Mouse (Mus musculus) neural tube, embryonic 11.5 days (tissue): ENCODE results near the gene Slc16a9. TPM values are rescaled to one million over a fixed set of nuclear protein-coding genes. Genes with fewer than 3 reads are reported as not detected.

Source experiments
- ATAC-seq: fragments of 200-750 bp; cut with Nextera tagmentation; 2 replicates; pipeline ENCODE4 v1.8.0; 2017; ENCODE audit warnings: moderate number of reproducible peaks, mild to moderate bottlenecking, moderate TSS enrichment, moderate library complexity; ENCODE audit not compliant: insufficient read depth, low FRiP score, low TSS enrichment
- DNase-seq: peaks from one replicate; pipeline ENCODE4 v3.0.0-alpha.2; 2015; ENCODE audit warnings: low spot score
- H3K27ac ChIP-seq: fragments of 300-500 bp; sonication (generic); 2 replicates; pipeline ENCODE4 v1.5.1; 2014; ENCODE audit warnings: low read depth, mild to moderate bottlenecking, low read length
- H3K27me3 ChIP-seq: fragments of 300-500 bp; sonication (generic); 2 replicates; pipeline ENCODE4 v1.6.1; 2014; ENCODE audit warnings: mild to moderate bottlenecking, low read length, mixed read lengths; ENCODE audit not compliant: control insufficient read depth, insufficient read depth
- H3K36me3 ChIP-seq: fragments of 300-500 bp; sonication (generic); 2 replicates; pipeline ENCODE4 v1.6.1; 2014; ENCODE audit warnings: mild to moderate bottlenecking, low read length, moderate library complexity, mixed read lengths; ENCODE audit not compliant: control insufficient read depth, insufficient read depth
- H3K4me1 ChIP-seq: fragments of 300-500 bp; sonication (generic); 2 replicates; pipeline ENCODE4 v1.6.1; 2014; ENCODE audit warnings: low read length, mixed read lengths; ENCODE audit not compliant: control insufficient read depth, insufficient read depth
- H3K4me2 ChIP-seq: fragments of 300-500 bp; sonication (generic); 2 replicates; pipeline ENCODE4 v1.6.1; 2014; ENCODE audit warnings: low read depth, mild to moderate bottlenecking, moderate library complexity
- H3K4me3 ChIP-seq: fragments of 300-500 bp; sonication (generic); 2 replicates; pipeline ENCODE4 v1.5.1; 2014; ENCODE audit warnings: low read depth, low read length
- H3K9ac ChIP-seq: fragments of 300-500 bp; sonication (generic); 2 replicates; pipeline ENCODE4 v1.6.1; 2014; ENCODE audit warnings: mild to moderate bottlenecking, low read length
- H3K9me3 ChIP-seq: fragments of 300-500 bp; sonication (generic); 2 replicates; pipeline ENCODE4 v1.6.1; 2016; ENCODE audit warnings: low read length; ENCODE audit not compliant: control insufficient read depth
- WGBS: fragments of 180-500 bp; shearing (Covaris S2); extraction: QIAGEN DNeasy Blood & Tissue Kit; methylation state at CpG from one replicate; pipeline ENCODE4 v1.1.7; 2014; 5-methylcytosine and 5-hydroxymethylcytosine counted together
- polyA plus RNA-seq: library from polyadenylated mRNA; unstranded; fragments of >200 nt; fragmentation: Nextera tagmentation; extraction: Ambion mirVana; gene quantifications from 2 replicates; pipeline ENCODE4 v1.2.1, GENCODE M21; 2014

Gene Slc16a9
- polyA plus RNA-seq = 0.68 and 0.69 TPM in 2 replicates

GRCm38 (mm10) chr10:70244921-70245558 lies at the start of gene Slc16a9:
TSS of gene Slc16a9 (plus strand) at chr10:70245100.
- H3K9me3 ChIP-seq = no peaks in the 10 kb centered on the region
- H3K4me2 ChIP-seq = peak within 1 kb of the TSS; percentile 96
- no peaks in the 10 kb centered on the region for H3K36me3 ChIP-seq
- H3K9ac ChIP-seq = peak within 1 kb of the TSS; percentile 65
- peak within 1 kb of the TSS; percentile 63 for H3K4me3 ChIP-seq
- no peaks in the 10 kb centered on the region for H3K4me1 ChIP-seq
- H3K27ac ChIP-seq = no peak within 1 kb of the TSS
- peak; percentile 83 for DNase-seq
- H3K27me3 ChIP-seq = peaks cover 25% of the 10 kb centered on the region
- WGBS = under 1% methylated on average over 53 of the region's 54 CpGs
- ATAC-seq = peak; percentile 81

- no peaks in the 10 kb centered on the region for H3K27me3 ChIP-seq
- H3K4me2 ChIP-seq = no peak overlapping the region
- no peak overlapping the region for H3K27ac ChIP-seq
- H3K36me3 ChIP-seq = no peaks in the 10 kb centered on the region; the same call in 1 of the 2 replicates
- no peaks in the 10 kb centered on the region for H3K4me1 ChIP-seq
- H3K9me3 ChIP-seq = no peaks in the 10 kb centered on the region
- DNase-seq (no peak), ATAC-seq (no peak)
- H3K9ac ChIP-seq = no peak overlapping the region
- 80% methylated on average over 7 of the region's 7 CpGs for WGBS
- no peak overlapping the region for H3K4me3 ChIP-seq
Observed at GRCm38 (mm10) chr10:70195279-70195678, 49.6 kb upstream of the Slc16a9 start.

- Histone ChIP-seq H3K27ac (no peak overlapping the region), H3K4me3 (no peak overlapping the region), H3K27me3 (no peaks in the 10 kb centered on the region), H3K4me2 (no peak overlapping the region), H3K9ac (no peak overlapping the region; the same call in 1 of the 2 replicates), H3K4me1 (no peaks in the 10 kb centered on the region), H3K36me3 (no peaks in the 10 kb centered on the region; the same call in 1 of the 2 replicates), H3K9me3 (no peaks in the 10 kb centered on the region)
- ATAC-seq (no peak), DNase-seq (peak; percentile 48)
- WGBS = 56% methylated on average over 7 of the region's 7 CpGs
Observed at GRCm38 (mm10) chr10:70195786-70196185, 49.1 kb upstream of the Slc16a9 start.

GRCm38 (mm10) chr10:70196666-70197065 lies 48.2 kb upstream of the Slc16a9 start:
- WGBS = 91% methylated on average over 6 of the region's 6 CpGs
- DNase-seq = no peak
- Histone ChIP-seq H3K27me3 (no peaks in the 10 kb centered on the region), H3K4me3 (no peak overlapping the region), H3K36me3 (no peaks in the 10 kb centered on the region; the same call in 1 of the 2 replicates), H3K4me1 (no peaks in the 10 kb centered on the region), H3K4me2 (no peak overlapping the region), H3K9ac (no peak overlapping the region), H3K9me3 (no peaks in the 10 kb centered on the region), H3K27ac (no peak overlapping the region)
- ATAC-seq = no peak

GRCm38 (mm10) chr10:70197601-70198000 lies 47.3 kb upstream of the Slc16a9 start:
- WGBS = 96% methylated on average over 2 of the region's 2 CpGs
- H3K36me3 ChIP-seq = no peaks in the 10 kb centered on the region; the same call in 1 of the 2 replicates
- no peak overlapping the region for H3K4me2 ChIP-seq
- no peak for ATAC-seq
- H3K27ac ChIP-seq = no peak overlapping the region
- H3K9me3 ChIP-seq = no peaks in the 10 kb centered on the region
- H3K27me3 ChIP-seq = no peaks in the 10 kb centered on the region
- no peak overlapping the region for H3K9ac ChIP-seq
- H3K4me1 ChIP-seq = no peaks in the 10 kb centered on the region
- no peak for DNase-seq
- H3K4me3 ChIP-seq = no peak overlapping the region

DNA sequence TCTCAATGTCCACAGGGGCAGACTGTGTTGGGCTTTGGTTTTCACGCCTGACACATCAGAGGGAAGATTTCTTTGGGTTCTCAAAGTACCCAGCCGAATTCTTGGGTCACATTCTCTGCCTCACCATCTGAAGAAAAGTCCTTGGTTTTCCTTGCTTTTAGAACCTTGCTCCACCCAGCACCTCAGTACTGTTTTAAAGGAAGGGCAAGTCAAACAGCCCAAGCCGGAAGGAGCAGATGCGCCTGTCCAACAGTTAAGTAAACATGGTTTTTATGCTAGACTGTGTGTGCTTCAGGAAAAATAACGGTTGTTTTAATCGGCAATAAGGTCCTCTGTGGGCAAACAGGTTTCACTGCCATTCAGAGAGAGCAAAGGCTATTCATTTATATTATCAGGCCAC lies 46.9 kb upstream of the Slc16a9 start:
- Histone ChIP-seq H3K27me3 (no peaks in the 10 kb centered on the region), H3K36me3 (no peaks in the 10 kb centered on the region; the same call in 1 of the 2 replicates), H3K9me3 (no peaks in the 10 kb centered on the region), H3K27ac (no peak overlapping the region), H3K9ac (no peak overlapping the region), H3K4me1 (no peaks in the 10 kb centered on the region), H3K4me2 (no peak overlapping the region), H3K4me3 (no peak overlapping the region)
- 74% methylated on average over 6 of the region's 6 CpGs for WGBS
- DNase-seq (no peak), ATAC-seq (no peak)

DNA sequence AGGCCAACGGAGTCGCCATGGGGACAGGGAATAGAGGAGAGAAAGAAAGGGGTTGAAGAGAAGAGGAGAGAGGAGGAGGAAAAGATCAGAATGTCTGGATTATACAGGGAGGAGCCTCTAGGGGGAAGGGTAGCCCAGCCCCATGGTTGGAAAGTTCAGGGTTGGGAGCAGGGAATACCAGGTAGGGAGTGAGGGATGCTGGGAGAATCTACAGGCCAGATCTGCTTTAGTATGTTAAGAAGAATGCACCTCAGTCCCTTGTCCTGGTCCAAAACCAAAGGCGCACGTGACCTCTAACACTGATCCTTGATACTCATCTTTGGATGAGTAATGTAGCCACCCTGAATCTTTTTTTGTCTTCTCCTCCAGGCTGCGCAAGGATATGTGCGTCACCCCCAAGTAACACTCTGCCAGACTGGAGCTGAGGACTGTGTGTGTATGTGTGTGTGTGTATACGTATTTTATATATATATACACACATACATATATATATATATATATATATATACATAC lies 45.9 kb upstream of the Slc16a9 start:
- 0 out of 2 replicates have a peak, but pooled peaks have one; percentile 38 for ATAC-seq
- no peak overlapping the region for H3K4me3 ChIP-seq

DNA sequence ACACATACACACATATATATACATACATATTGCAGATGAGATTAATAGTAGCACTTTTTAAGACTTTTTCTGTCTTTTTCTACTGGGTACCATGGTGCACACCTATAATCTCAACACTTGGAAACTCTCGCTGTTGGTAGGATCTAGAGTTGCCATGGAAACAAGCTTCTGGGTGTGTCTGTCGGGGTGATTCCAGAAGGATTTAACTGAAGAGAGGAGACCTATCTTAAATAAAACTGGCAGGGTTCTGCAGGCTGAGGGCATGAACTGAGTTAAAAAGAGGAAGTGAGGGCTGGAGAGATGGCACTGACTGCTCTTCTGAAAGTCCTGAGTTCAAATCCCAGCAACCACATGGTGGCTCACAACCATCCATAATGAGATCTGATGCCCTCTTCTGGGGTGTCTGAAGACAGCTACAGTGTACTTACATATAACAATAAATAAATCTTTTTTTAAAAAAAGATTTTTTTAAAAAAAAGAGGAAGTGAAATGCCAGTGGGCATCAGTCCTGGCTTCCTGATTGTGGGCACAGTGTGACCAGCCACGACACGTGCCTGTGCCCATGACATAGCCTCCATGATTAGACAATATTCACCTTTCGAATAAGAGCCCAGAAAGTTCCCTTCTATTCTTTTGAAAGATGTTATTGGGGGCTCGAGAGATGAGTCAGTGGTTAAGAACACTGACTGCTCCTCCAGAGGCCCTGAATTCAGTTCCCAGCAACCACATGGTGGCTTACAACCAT lies 45.3 kb upstream of the Slc16a9 start:
- no peak overlapping the region for H3K9ac ChIP-seq
- no peak for DNase-seq
- no peaks in the 10 kb centered on the region for H3K27me3 ChIP-seq
- H3K4me3 ChIP-seq = no peak overlapping the region
- no peaks in the 10 kb centered on the region for H3K4me1 ChIP-seq
- H3K9me3 ChIP-seq = no peaks in the 10 kb centered on the region
- H3K27ac ChIP-seq = no peak overlapping the region
- no peaks in the 10 kb centered on the region for H3K36me3 ChIP-seq
- no peak for ATAC-seq
- H3K4me2 ChIP-seq = no peak overlapping the region
- WGBS = 90% methylated on average over 6 of the region's 6 CpGs

More for the DNA sequence above, 45.9 kb upstream of the Slc16a9 start:
- no peak for DNase-seq
- Histone ChIP-seq H3K36me3 (no peaks in the 10 kb centered on the region; the same call in 1 of the 2 replicates), H3K9ac (no peak overlapping the region), H3K9me3 (no peaks in the 10 kb centered on the region), H3K4me1 (no peaks in the 10 kb centered on the region), H3K27ac (no peak overlapping the region), H3K4me2 (no peak overlapping the region), H3K27me3 (no peaks in the 10 kb centered on the region)
- WGBS = 92% methylated on average over 7 of the region's 7 CpGs
